Mouse (Mus musculus) kidney, adult 2 months (tissue): ENCODE results near the gene Ccdc134.

Experiments used
- CTCF ChIP-seq: fragments of 200-500 bp; conservative IDR thresholded peaks from 2 replicates; pipeline ENCODE4 v1.5.1; 2011; ENCODE audit warnings: low read depth, mild to moderate bottlenecking, control low read depth, low read length, moderate library complexity, mixed read lengths; ENCODE audit not compliant: insufficient read depth, insufficient read length
- POLR2A ChIP-seq: fragments of 200-500 bp; IDR thresholded peaks from one replicate; pipeline ENCODE4 v1.6.1; 2011; ENCODE audit warnings: low read depth, low read length, control low read depth

DNA sequence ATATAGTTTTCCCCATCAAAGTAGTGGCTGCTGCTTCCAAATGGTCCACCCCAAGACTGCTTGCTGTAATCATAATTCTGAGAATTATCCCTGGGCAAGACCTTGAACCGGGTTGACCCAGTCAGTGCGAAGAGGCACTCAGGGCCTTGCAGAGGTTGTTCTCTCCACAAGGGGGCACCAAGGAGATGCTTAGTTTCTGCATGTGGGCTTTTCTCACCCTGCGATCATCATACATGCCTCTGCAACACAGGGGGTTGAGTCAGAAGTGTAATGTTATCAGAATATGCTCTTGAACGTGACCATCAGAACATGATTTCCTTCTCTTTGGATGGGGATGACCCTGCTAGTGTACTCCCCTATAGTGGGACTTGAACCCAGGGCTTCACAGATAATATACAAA, 10.8 kb downstream of the Ccdc134 start:
- TF ChIP-seq CTCF, result peak; percentile 79
- no peak for TF ChIP-seq POLR2A
